Mouse (Mus musculus) heart, postnatal 0 days (tissue): ENCODE results near the gene Tspan14.

Source experiments
- CTCF ChIP-seq: IDR thresholded peaks from 2 replicates; pipeline ENCODE4 v1.5.1; 2016; ENCODE audit warnings: antibody characterized with exemption, control low read depth, low read depth
- EP300 ChIP-seq: IDR thresholded peaks from 2 replicates; pipeline ENCODE4 v1.6.1; 2016; ENCODE audit warnings: antibody characterized with exemption, low read depth

DNA sequence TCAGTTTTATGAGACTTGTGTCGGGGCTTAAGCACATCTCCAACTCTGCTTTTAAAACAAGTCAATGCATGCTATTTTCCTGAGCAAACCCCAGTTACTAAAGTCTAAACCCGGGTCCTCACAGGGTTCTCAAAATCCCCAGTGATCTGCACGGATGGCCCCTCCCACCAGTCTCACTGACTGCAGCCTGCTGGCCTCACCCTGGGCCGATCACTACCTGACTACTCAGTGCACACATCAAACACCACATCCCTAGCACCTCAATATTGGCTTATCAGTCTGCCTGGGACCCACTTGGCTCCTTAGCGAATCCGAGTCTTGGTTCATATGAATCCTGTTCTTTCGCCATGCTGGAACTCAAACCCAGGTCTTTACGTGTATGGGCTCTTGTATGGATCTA lies 70.9 kb downstream of the Tspan14 start:
- no peak for TF ChIP-seq CTCF
- no peak for TF ChIP-seq EP300
